Mouse (Mus musculus) lung, postnatal 0 days (tissue): ENCODE measurements at regions not wholly inside any gene's neighbourhood (a gene's known extent, or its start where the extent isn't known, plus 50 kb on each side); places are given as distances from the start of the nearest gene placed in this dataset.

ENCODE experiments used
- CTCF ChIP-seq: IDR thresholded peaks from 2 replicates; pipeline ENCODE4 v1.5.1; 2016; ENCODE audit warnings: antibody characterized with exemption, mild to moderate bottlenecking
- EP300 ChIP-seq: IDR thresholded peaks from 2 replicates; pipeline ENCODE4 v1.6.1; 2016; ENCODE audit warnings: antibody characterized with exemption, mild to moderate bottlenecking, control low read depth

DNA sequence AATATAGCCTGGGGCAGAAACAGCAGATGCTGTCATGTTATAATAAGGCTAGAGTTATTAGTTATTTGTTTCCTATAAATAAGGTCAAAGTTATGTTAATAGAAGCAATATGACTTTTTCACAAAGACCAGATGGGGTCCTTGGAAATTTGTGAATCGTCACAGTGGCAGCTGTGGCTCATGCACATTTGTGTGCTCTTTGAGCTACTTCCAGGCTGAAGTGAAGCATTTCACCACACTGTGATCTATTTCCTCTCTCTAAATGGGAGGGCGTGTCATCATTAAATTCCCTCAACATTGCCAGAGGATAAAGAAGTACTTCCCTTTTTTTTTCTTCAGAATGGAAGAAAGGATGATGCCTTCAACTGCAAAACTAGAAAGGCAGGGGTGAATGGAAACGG is 157.9 kb upstream of the Tmem106b start:
- TF ChIP-seq CTCF (no peak), EP300 (no peak)
